8 mouse cellular contexts compared by ENCODE assay signal in genomic region chr10:30618091-30618917, GRCm38 (mm10). TPM values are rescaled to one million over a fixed set of nuclear protein-coding genes. Genes with fewer than 3 reads are reported as not detected.
DNase-seq lines count a peak whose midpoint lies in the region; ATAC-seq lines count a peak whose summit lies in the region.

No protein-coding gene starts in this region.

- peak overlapping the region; percentile 98 to 100 for H3K27ac ChIP-seq in heart, embryonic 14.5 days (replicated peaks in 1 of 2; ENCODE audit: control insufficient read depth in 1 of 2, insufficient read depth in 1 of 2, low read depth in 2 of 2, low read length in 2 of 2)
- H3K27ac ChIP-seq in liver, embryonic 13.5 days: peak overlapping the region; percentile 93
- H3K27ac ChIP-seq in stomach, embryonic 16.5 days (ENCODE audit: low read length): peak overlapping the region; percentile 98

- H3K36me3 ChIP-seq in heart, embryonic 14.5 days (ENCODE audit: control insufficient read depth, insufficient read depth, low read length): 0 out of 2 replicates have a peak, but pooled peaks cover 4% of the 10 kb centered on the region
- no peaks in the 10 kb centered on the region for H3K36me3 ChIP-seq in liver, embryonic 13.5 days
- H3K36me3 ChIP-seq in stomach, embryonic 16.5 days (ENCODE audit: control insufficient read depth, insufficient read depth, low read length): no peaks in the 10 kb centered on the region

- peak; percentile 95 for DNase-seq in c-Kit-negative CD71-positive TER-119-positive erythroid progenitor cells, embryonic 14.5 days (ENCODE audit: low read depth, low spot score)
- peak; percentile 95 for DNase-seq in fibroblast of lung, adult 2 months (ENCODE audit: low read depth)
- peak; percentile 99 for DNase-seq in kidney, postnatal 14 days
- DNase-seq in liver, embryonic 13.5 days: peak; percentile 97
- DNase-seq in neural tube, embryonic 10.5 days (ENCODE audit: extremely low spot score, low spot score): peak; percentile 98

- no peaks in the 10 kb centered on the region for H3K27me3 ChIP-seq in heart, embryonic 14.5 days (ENCODE audit: control insufficient read depth, insufficient read depth, low read length)
- H3K27me3 ChIP-seq in liver, embryonic 13.5 days: 0 out of 2 replicates have a peak, but pooled peaks cover 4% of the 10 kb centered on the region
- no peaks in the 10 kb centered on the region for H3K27me3 ChIP-seq in stomach, embryonic 16.5 days (ENCODE audit: control insufficient read depth, insufficient read depth, low read length)

- no peaks in the 10 kb centered on the region for H3K9me3 ChIP-seq in heart, embryonic 14.5 days (ENCODE audit: control insufficient read depth, low read length)
- no peaks in the 10 kb centered on the region for H3K9me3 ChIP-seq in liver, embryonic 13.5 days (replicated peaks)
- H3K9me3 ChIP-seq in stomach, embryonic 16.5 days (replicated peaks; ENCODE audit: control insufficient read depth, low read length): no peaks in the 10 kb centered on the region

- 0 out of 4 replicates have a peak, but pooled peaks cover 0 to 7% of the 10 kb centered on the region in 2 experiments for H3K4me1 ChIP-seq in heart, embryonic 14.5 days (ENCODE audit: control insufficient read depth in 2 of 2, insufficient read depth in 2 of 2, low read length in 2 of 2)
- peaks cover 13% of the 10 kb centered on the region for H3K4me1 ChIP-seq in liver, embryonic 13.5 days (replicated peaks)
- H3K4me1 ChIP-seq in stomach, embryonic 16.5 days (ENCODE audit: control insufficient read depth, insufficient read depth, low read length): no peaks in the 10 kb centered on the region

- H3K9ac ChIP-seq in heart, embryonic 14.5 days (ENCODE audit: low read length): peak overlapping the region; percentile 85
- peak overlapping the region; percentile 76 for H3K9ac ChIP-seq in liver, embryonic 13.5 days
- H3K9ac ChIP-seq in stomach, embryonic 16.5 days (ENCODE audit: low read length): peak overlapping the region; percentile 87

- 2% methylated on average over 49 of the region's 49 CpGs for WGBS in heart, embryonic 14.5 days
- under 1% methylated on average over 49 of the region's 49 CpGs for WGBS in liver, embryonic 13.5 days (ENCODE audit: insufficient replicate concordance)
- 1% methylated on average over 49 of the region's 49 CpGs for WGBS in stomach, embryonic 16.5 days

- H3K4me3 ChIP-seq in heart, embryonic 14.5 days (ENCODE audit: control insufficient read depth in 1 of 2, insufficient read depth in 1 of 2, low read depth in 1 of 2, low read length in 2 of 2): peak overlapping the region; percentile 73 to 94
- H3K4me3 ChIP-seq in liver, embryonic 13.5 days (replicated peaks): peak overlapping the region; percentile 70
- H3K4me3 ChIP-seq in stomach, embryonic 16.5 days (replicated peaks; ENCODE audit: low read length): peak overlapping the region; percentile 78

- peak; percentile 91 for ATAC-seq in CD4-positive, CD25-positive, alpha-beta regulatory T cell, adult 4 months
- peak; percentile 100 for ATAC-seq in heart, embryonic 14.5 days (ENCODE audit: insufficient number of reproducible peaks, insufficient read depth, low FRiP score, low read depth)
- ATAC-seq in liver, embryonic 13.5 days (ENCODE audit: low read depth): peak; percentile 100
- ATAC-seq in stomach, embryonic 16.5 days (ENCODE audit: insufficient read depth, low FRiP score): peak; percentile 100

- H3K4me2 ChIP-seq in heart, embryonic 14.5 days (ENCODE audit: low read length): peak overlapping the region; percentile 92
- peak overlapping the region; percentile 91 for H3K4me2 ChIP-seq in liver, embryonic 13.5 days
- H3K4me2 ChIP-seq in stomach, embryonic 16.5 days (ENCODE audit: low read depth, low read length): peak overlapping the region; percentile 90

RNA-seq across cellular contexts. Expression of gene Hint3, which starts 11.1 kb away (rescaled TPM):
- 10 to 100 TPM; 42.7 to 50.5 TPM for polyA plus RNA-seq in CD4-positive, CD25-positive, alpha-beta regulatory T cell, adult 4 months (2017; shearing (Covaris generic))
- 35.5 and 35.8 TPM in 2 replicates for polyA plus RNA-seq in heart, embryonic 14.5 days (2014; fragmentation: Nextera tagmentation; extraction: Ambion mirVana)
- polyA plus RNA-seq in liver, embryonic 13.5 days (2015; fragmentation: Nextera tagmentation; extraction: Ambion mirVana): 15.9 and 17.0 TPM in 2 replicates
- polyA plus RNA-seq in stomach, embryonic 16.5 days (2015; fragmentation: Nextera tagmentation; extraction: Ambion mirVana): 33.0 and 36.3 TPM in 2 replicates

RNA-seq across cellular contexts. Expression of gene Trmt11, which starts 17.8 kb away (rescaled TPM):
- 10 to 100 TPM; 34.6 to 47.4 TPM for polyA plus RNA-seq in CD4-positive, CD25-positive, alpha-beta regulatory T cell, adult 4 months (2017; shearing (Covaris generic))
- 14.9 and 17.2 TPM in 2 replicates for polyA plus RNA-seq in heart, embryonic 14.5 days (2014; fragmentation: Nextera tagmentation; extraction: Ambion mirVana)
- polyA plus RNA-seq in liver, embryonic 13.5 days (2015; fragmentation: Nextera tagmentation; extraction: Ambion mirVana): 21.8 and 25.1 TPM in 2 replicates
- polyA plus RNA-seq in stomach, embryonic 16.5 days (2015; fragmentation: Nextera tagmentation; extraction: Ambion mirVana): 25.2 and 30.5 TPM in 2 replicates

Comparison
In these comparisons a context has a peak if more than half of its experiments do, and no peak if none do; other contexts are left out.
1. Peak in every context shown above with its lines: DNase-seq, ATAC-seq, H3K4me3 ChIP-seq and H3K27ac ChIP-seq.